Mouse (Mus musculus) erythroid progenitor cell, adult 5-6 weeks (primary cell): ENCODE measurements around the gene Fam98c. TPM values are rescaled to one million over a fixed set of nuclear protein-coding genes. Genes with fewer than 3 reads are reported as not detected.
"Not testable (repeated sequence)": the region's sequence is repeated elsewhere in the genome, so short reads cannot be mapped to it uniquely, and the experiment has no call there.

ENCODE experiments used
- ATAC-seq: replicated peaks from 2 replicates; pipeline ENCODE4 v1.8.0; 2016; ENCODE audit warnings: moderate number of reproducible peaks, mild to moderate bottlenecking, moderate TSS enrichment, inconsistent platforms; ENCODE audit not compliant: poor library complexity, low FRiP score, severe bottlenecking
- total RNA-seq, 2 experiments: library from RNA; stranded (forward) in 1 of 2; stranded (reverse) in 1 of 2; fragments of 150-400 nt in 1 of 2; fragments of 186-747, 209-891 nt in 1 of 2; gene quantifications; 2 replicates each; pipeline versions ENCODE4 v1.2.3 to v1.2.4; 2015 to 2017; ENCODE audit warnings: low replicate concordance in 2 of 2

Gene Fam98c
- total RNA-seq (2015; ENCODE audit: low replicate concordance) (6.3 and 13.3 TPM in 2 replicates), total RNA-seq (2017; ENCODE audit: low replicate concordance) (2.2 and 2.7 TPM in 2 replicates)

- peak; percentile 73; the same call in 1 of the 2 replicates for ATAC-seq
Measured at GRCm38 (mm10) chr7:29155838-29156782, at the start of gene Fam98c. TSS of gene Fam98c (minus strand) at chr7:29156234.

GRCm38 (mm10) chr7:29202577-29202976 is 46.5 kb upstream of the Fam98c start:
- no peak for ATAC-seq

- ATAC-seq, result not testable (repeated sequence)
Measured at GRCm38 (mm10) chr7:29194230-29194629, 38.2 kb upstream of the Fam98c start.

- not testable (repeated sequence) for ATAC-seq
Measured at GRCm38 (mm10) chr7:29181323-29181722, 25.3 kb upstream of the Fam98c start.

GRCm38 (mm10) chr7:29180854-29181236 is 24.8 kb upstream of the Fam98c start:
- no peak for ATAC-seq

- ATAC-seq, result peak; percentile 98
Measured at GRCm38 (mm10) chr7:29180077-29180853, 24.2 kb upstream of the Fam98c start, which contains the start of gene Psmd8. TSS of gene Psmd8 (minus strand) at chr7:29180701.

- no peak for ATAC-seq
Measured at GRCm38 (mm10) chr7:29179323-29179722, 23.3 kb upstream of the Fam98c start.

- ATAC-seq, result no peak
Measured at GRCm38 (mm10) chr7:29178106-29178505, 22.1 kb upstream of the Fam98c start.

GRCm38 (mm10) chr7:29172390-29173016 is 16.5 kb upstream of the Fam98c start:
- no peak for ATAC-seq

- no peak for ATAC-seq
Measured at GRCm38 (mm10) chr7:29171562-29172097, 15.6 kb upstream of the Fam98c start.

- no peak; the same call in none of the 2 replicates for ATAC-seq
Measured at GRCm38 (mm10) chr7:29170755-29171561, 14.9 kb upstream of the Fam98c start.

GRCm38 (mm10) chr7:29170066-29170754 is 14.2 kb upstream of the Fam98c start, which contains the start of the genes Ggn and Spred3:
TSS of gene Ggn (plus strand) at chr7:29170210.
TSS of gene Spred3 (minus strand) at chr7:29170411.
- ATAC-seq, result peak; percentile 75

GRCm38 (mm10) chr7:29169231-29170065 is 13.4 kb upstream of the Fam98c start:
- ATAC-seq, result no peak

GRCm38 (mm10) chr7:29168791-29169230 is 12.8 kb upstream of the Fam98c start:
- no peak for ATAC-seq

- ATAC-seq, result no peak
Measured at GRCm38 (mm10) chr7:29168121-29168695, 12.2 kb upstream of the Fam98c start.

GRCm38 (mm10) chr7:29167656-29168055 is 11.6 kb upstream of the Fam98c start:
- no peak for ATAC-seq
